Mouse (Mus musculus): Measurements from ENCODE around the gene Tmsb15a. TPM values are rescaled to one million over a fixed set of nuclear protein-coding genes. Genes with fewer than 3 reads are reported as not detected.
"Not testable (repeated sequence)": the region's sequence is repeated elsewhere in the genome, so short reads cannot be mapped to it uniquely, and the experiment has no call there.

Tmsb15a gene
- not detected in 2 replicates for polyA plus RNA-seq (2014; fragmentation: Nextera tagmentation; extraction: Ambion mirVana)

- no peak within 1 kb of the TSS for H3K4me3 ChIP-seq (ENCODE audit: low read depth, low read length)
- no peak within 1 kb of the TSS for H3K27ac ChIP-seq (replicated peaks; ENCODE audit: low read depth, low read length)
- DNase-seq (ENCODE audit: low spot score) (no peak), ATAC-seq (replicated peaks; ENCODE audit: insufficient number of reproducible peaks, low FRiP score, low TSS enrichment, low read depth) (no peak)
- H3K36me3 ChIP-seq (replicated peaks; ENCODE audit: control insufficient read depth, insufficient read depth, low read depth, low read length), result no peaks in the 10 kb centered on the region
- no peak within 1 kb of the TSS for H3K4me2 ChIP-seq (ENCODE audit: low read depth, low read length)
- 84% methylated on average over 10 of the region's 10 CpGs for WGBS
- no peaks in the 10 kb centered on the region for H3K4me1 ChIP-seq (ENCODE audit: control insufficient read depth, insufficient read depth, low read length)
- no peaks in the 10 kb centered on the region for H3K27me3 ChIP-seq (ENCODE audit: control insufficient read depth, insufficient read depth, low read length)
- H3K9me3 ChIP-seq (replicated peaks; ENCODE audit: control insufficient read depth, low read length), result no peaks in the 10 kb centered on the region
- H3K9ac ChIP-seq (replicated peaks; ENCODE audit: low read length), result no peak within 1 kb of the TSS
These were observed at the start of gene Tmsb15a for GRCm38 (mm10) chrX:135725161-135725560. Gene Tmsb15a, minus strand, starts transcription at chrX:135725261.

GRCm38 (mm10) chrX:135768565-135768964 is 43.5 kb upstream of the Tmsb15a start:
- Histone ChIP-seq H3K36me3 (replicated peaks; ENCODE audit: control insufficient read depth, insufficient read depth, low read depth, low read length) (no peaks in the 10 kb centered on the region), H3K4me1 (ENCODE audit: control insufficient read depth, insufficient read depth, low read length) (no peaks in the 10 kb centered on the region), H3K4me3 (ENCODE audit: low read depth, low read length) (no peak overlapping the region), H3K9ac (replicated peaks; ENCODE audit: low read length) (no peak overlapping the region), H3K27ac (replicated peaks; ENCODE audit: low read depth, low read length) (no peak overlapping the region), H3K4me2 (ENCODE audit: low read depth, low read length) (no peak overlapping the region), H3K27me3 (ENCODE audit: control insufficient read depth, insufficient read depth, low read length) (no peaks in the 10 kb centered on the region), H3K9me3 (replicated peaks; ENCODE audit: control insufficient read depth, low read length) (no peaks in the 10 kb centered on the region)
- 82% methylated on average over 2 of the region's 2 CpGs for WGBS
- ATAC-seq (replicated peaks; ENCODE audit: insufficient number of reproducible peaks, low FRiP score, low TSS enrichment, low read depth) (no peak), DNase-seq (ENCODE audit: low spot score) (no peak)

- 81% methylated on average over 3 of the region's 3 CpGs for WGBS
- H3K4me2 ChIP-seq (ENCODE audit: low read depth, low read length), result no peak overlapping the region
- DNase-seq (ENCODE audit: low spot score), result no peak
These were observed 43.0 kb upstream of the Tmsb15a start for GRCm38 (mm10) chrX:135768043-135768548.

GRCm38 (mm10) chrX:135761707-135762106 is 36.6 kb upstream of the Tmsb15a start:
- ATAC-seq (replicated peaks; ENCODE audit: insufficient number of reproducible peaks, low FRiP score, low TSS enrichment, low read depth), result no peak
- no peak overlapping the region for H3K27ac ChIP-seq (replicated peaks; ENCODE audit: low read depth, low read length)
- peak; percentile 30 for DNase-seq (ENCODE audit: low spot score)

More at GRCm38 (mm10) chrX:135768043-135768548, 43.0 kb upstream of the Tmsb15a start:
- Histone ChIP-seq H3K27ac (replicated peaks; ENCODE audit: low read depth, low read length) (no peak overlapping the region), H3K4me3 (ENCODE audit: low read depth, low read length) (no peak overlapping the region), H3K27me3 (ENCODE audit: control insufficient read depth, insufficient read depth, low read length) (no peaks in the 10 kb centered on the region), H3K36me3 (replicated peaks; ENCODE audit: control insufficient read depth, insufficient read depth, low read depth, low read length) (no peaks in the 10 kb centered on the region), H3K4me1 (ENCODE audit: control insufficient read depth, insufficient read depth, low read length) (no peaks in the 10 kb centered on the region), H3K9me3 (replicated peaks; ENCODE audit: control insufficient read depth, low read length) (no peaks in the 10 kb centered on the region), H3K9ac (replicated peaks; ENCODE audit: low read length) (no peak overlapping the region)
- ATAC-seq (replicated peaks; ENCODE audit: insufficient number of reproducible peaks, low FRiP score, low TSS enrichment, low read depth), result no peak

GRCm38 (mm10) chrX:135752832-135753231 is 27.8 kb upstream of the Tmsb15a start:
- WGBS, result 7% methylated on average over 2 of the region's 2 CpGs
- H3K36me3 ChIP-seq (replicated peaks; ENCODE audit: control insufficient read depth, insufficient read depth, low read depth, low read length), result no peaks in the 10 kb centered on the region
- ATAC-seq (replicated peaks; ENCODE audit: insufficient number of reproducible peaks, low FRiP score, low TSS enrichment, low read depth), result no peak

More at GRCm38 (mm10) chrX:135761707-135762106, 36.6 kb upstream of the Tmsb15a start:
- Histone ChIP-seq H3K9ac (replicated peaks; ENCODE audit: low read length) (no peak overlapping the region), H3K27me3 (ENCODE audit: control insufficient read depth, insufficient read depth, low read length) (no peaks in the 10 kb centered on the region), H3K9me3 (replicated peaks; ENCODE audit: control insufficient read depth, low read length) (no peaks in the 10 kb centered on the region), H3K36me3 (replicated peaks; ENCODE audit: control insufficient read depth, insufficient read depth, low read depth, low read length) (no peaks in the 10 kb centered on the region), H3K4me2 (ENCODE audit: low read depth, low read length) (no peak overlapping the region), H3K4me3 (ENCODE audit: low read depth, low read length) (no peak overlapping the region), H3K4me1 (ENCODE audit: control insufficient read depth, insufficient read depth, low read length) (no peaks in the 10 kb centered on the region)

GRCm38 (mm10) chrX:135745376-135745775 is 20.3 kb upstream of the Tmsb15a start:
- DNase-seq (ENCODE audit: low spot score); H3K36me3 ChIP-seq (replicated peaks; ENCODE audit: control insufficient read depth, insufficient read depth, low read depth, low read length); H3K27ac ChIP-seq (replicated peaks; ENCODE audit: low read depth, low read length); H3K4me1 ChIP-seq (ENCODE audit: control insufficient read depth, insufficient read depth, low read length); H3K4me3 ChIP-seq (ENCODE audit: low read depth, low read length); ATAC-seq (replicated peaks; ENCODE audit: insufficient number of reproducible peaks, low FRiP score, low TSS enrichment, low read depth); H3K27me3 ChIP-seq (ENCODE audit: control insufficient read depth, insufficient read depth, low read length); H3K4me2 ChIP-seq (ENCODE audit: low read depth, low read length); H3K9ac ChIP-seq (replicated peaks; ENCODE audit: low read length); H3K9me3 ChIP-seq (replicated peaks; ENCODE audit: control insufficient read depth, low read length): not testable (repeated sequence)
- WGBS, result 95% methylated on average over 3 of the region's 3 CpGs

More at GRCm38 (mm10) chrX:135752832-135753231, 27.8 kb upstream of the Tmsb15a start:
- H3K9ac ChIP-seq (replicated peaks; ENCODE audit: low read length), result no peak overlapping the region
- H3K27ac ChIP-seq (replicated peaks; ENCODE audit: low read depth, low read length), result no peak overlapping the region
- peak; percentile 73 for DNase-seq (ENCODE audit: low spot score)
- no peak overlapping the region for H3K4me2 ChIP-seq (ENCODE audit: low read depth, low read length)
- no peaks in the 10 kb centered on the region for H3K9me3 ChIP-seq (replicated peaks; ENCODE audit: control insufficient read depth, low read length)
- no peak overlapping the region for H3K4me3 ChIP-seq (ENCODE audit: low read depth, low read length)
- H3K27me3 ChIP-seq (ENCODE audit: control insufficient read depth, insufficient read depth, low read length), result no peaks in the 10 kb centered on the region
- no peaks in the 10 kb centered on the region for H3K4me1 ChIP-seq (ENCODE audit: control insufficient read depth, insufficient read depth, low read length)

GRCm38 (mm10) chrX:135743056-135743355 is 17.9 kb upstream of the Tmsb15a start:
- Histone ChIP-seq H3K4me2 (ENCODE audit: low read depth, low read length) (peak overlapping the region; percentile 34), H3K4me1 (ENCODE audit: control insufficient read depth, insufficient read depth, low read length) (no peaks in the 10 kb centered on the region), H3K9ac (replicated peaks; ENCODE audit: low read length) (peak overlapping the region; percentile 56), H3K27me3 (ENCODE audit: control insufficient read depth, insufficient read depth, low read length) (no peaks in the 10 kb centered on the region), H3K9me3 (replicated peaks; ENCODE audit: control insufficient read depth, low read length) (no peaks in the 10 kb centered on the region), H3K36me3 (replicated peaks; ENCODE audit: control insufficient read depth, insufficient read depth, low read depth, low read length) (no peaks in the 10 kb centered on the region), H3K27ac (replicated peaks; ENCODE audit: low read depth, low read length) (no peak overlapping the region), H3K4me3 (ENCODE audit: low read depth, low read length) (peak overlapping the region; percentile 55)
- whole genome bisulfite sequencing, result 23% methylated on average over 7 of the region's 7 CpGs
- ATAC-seq (replicated peaks; ENCODE audit: insufficient number of reproducible peaks, low FRiP score, low TSS enrichment, low read depth) (no peak), DNase-seq (ENCODE audit: low spot score) (no peak)

- Histone ChIP-seq H3K9ac (replicated peaks; ENCODE audit: low read length) (peak within 1 kb of the TSS; percentile 56), H3K4me2 (ENCODE audit: low read depth, low read length) (peak within 1 kb of the TSS; percentile 34), H3K4me1 (ENCODE audit: control insufficient read depth, insufficient read depth, low read length) (no peaks in the 10 kb centered on the region), H3K27ac (replicated peaks; ENCODE audit: low read depth, low read length) (no peak within 1 kb of the TSS), H3K4me3 (ENCODE audit: low read depth, low read length) (peak within 1 kb of the TSS; percentile 55), H3K36me3 (replicated peaks; ENCODE audit: control insufficient read depth, insufficient read depth, low read depth, low read length) (no peaks in the 10 kb centered on the region), H3K9me3 (replicated peaks; ENCODE audit: control insufficient read depth, low read length) (no peaks in the 10 kb centered on the region), H3K27me3 (ENCODE audit: control insufficient read depth, insufficient read depth, low read length) (no peaks in the 10 kb centered on the region)
- ATAC-seq (replicated peaks; ENCODE audit: insufficient number of reproducible peaks, low FRiP score, low TSS enrichment, low read depth) (peak; percentile 98), DNase-seq (ENCODE audit: low spot score) (peak; percentile 91)
- WGBS, result 19% methylated on average over 47 of the region's 48 CpGs
These were observed 17.4 kb upstream of the Tmsb15a start, which contains the start of the genes Armcx5 and Gprasp1 for GRCm38 (mm10) chrX:135742304-135743055. Gene Armcx5, plus strand, starts transcription at chrX:135742733. Gene Gprasp1, plus strand, starts transcription at chrX:135742733.
